Mouse (Mus musculus) mouse trophoblast stem cell (cell line): Measurements from ENCODE around the gene Amt.
"Not testable (repeated sequence)": the region's sequence is repeated elsewhere in the genome, so short reads cannot be mapped to it uniquely, and the experiment has no call there.

Experiments used
- in situ Hi-C, 2 experiments: fragments of 300-500 bp; cut with MseI, MboI; formaldehyde crosslinking; loops; 2 replicates in 1 of 2; 3 replicates in 1 of 2; pipeline ENCODE4 v1.15.1; 2025

Gene Amt

GRCm38 (mm10) chr9:108280071-108280828 lies 16.4 kb upstream of the Amt start:
- in situ Hi-C loops = no loop called here

DNA sequence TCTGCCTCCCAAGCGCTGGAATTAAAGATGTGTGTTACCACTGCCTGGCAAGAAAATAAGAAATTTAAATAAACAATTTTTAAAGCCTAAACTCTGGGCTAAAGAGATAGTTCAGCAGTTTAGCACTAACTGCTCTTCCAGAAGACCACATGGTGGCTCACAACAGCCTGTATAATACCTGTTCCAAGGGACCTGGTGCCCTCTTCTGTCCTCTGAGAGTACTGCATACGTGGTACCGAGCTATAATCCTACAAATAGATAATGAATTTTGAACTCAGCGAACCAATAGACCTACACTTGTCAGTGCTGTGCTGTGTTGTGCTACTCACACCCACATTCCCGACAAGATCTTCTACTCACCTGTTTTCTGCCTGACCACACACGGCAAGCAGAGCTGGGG lies 12.2 kb upstream of the Amt start:
- in situ Hi-C loops = no loop called here

- in situ Hi-C loops = not testable (repeated sequence)
These were observed 9.0 kb upstream of the Amt start for GRCm38 (mm10) chr9:108287526-108288238.

DNA sequence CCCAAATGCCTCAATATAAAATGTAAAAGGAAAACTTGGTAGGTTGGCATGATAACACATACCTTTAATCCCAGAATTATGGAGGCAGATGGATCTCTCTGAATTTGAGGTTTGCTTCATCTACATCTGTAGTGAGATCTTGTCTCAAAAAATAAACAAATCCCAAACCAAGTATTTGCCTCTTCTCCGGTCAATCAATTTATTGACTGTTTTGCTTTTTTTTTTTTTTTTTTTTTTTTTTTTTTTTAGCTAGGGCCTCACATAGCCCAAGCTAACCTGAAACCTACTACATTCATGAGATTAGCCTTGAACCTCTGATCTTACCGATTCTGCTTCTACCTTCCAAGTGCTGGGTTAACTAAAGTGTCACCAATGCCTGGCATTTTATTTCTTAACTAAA lies 7.3 kb upstream of the Amt start:
- in situ Hi-C loops = no loop called here

DNA sequence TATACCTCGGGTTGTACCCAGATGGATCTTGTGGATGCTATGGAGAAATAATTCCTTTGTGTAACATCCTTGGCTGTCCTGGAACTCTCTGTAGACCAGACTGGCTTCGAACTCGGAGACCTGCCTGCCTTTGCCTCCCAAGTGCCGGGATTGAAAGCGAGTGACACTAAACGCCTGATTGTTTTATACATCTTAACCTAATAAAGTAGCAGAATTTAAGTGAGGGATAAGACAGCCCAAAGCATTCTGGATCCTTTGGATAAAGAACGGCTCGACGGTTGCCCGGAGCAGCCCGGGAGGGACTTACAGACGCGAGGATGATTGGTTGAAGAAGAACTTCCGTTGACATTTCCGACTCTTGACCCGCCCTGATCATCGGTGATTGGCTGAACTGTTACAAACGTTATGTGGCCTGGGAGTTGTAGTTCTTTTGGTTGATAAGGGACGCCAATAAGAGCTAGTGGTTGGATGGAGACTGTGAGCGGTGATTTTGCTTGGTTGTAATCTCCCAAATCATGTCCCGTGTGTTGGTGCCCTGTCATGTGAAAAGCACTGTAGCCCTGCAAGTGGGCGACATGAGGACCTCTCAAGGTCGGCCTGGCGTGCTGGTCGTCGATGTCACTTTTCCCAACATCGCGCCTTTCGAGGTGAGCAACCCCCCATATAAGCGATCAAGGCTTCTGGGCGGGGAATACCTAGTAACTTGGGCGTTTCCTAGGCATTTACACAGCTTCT lies 6.5 kb upstream of the Amt start, which contains the start of gene Nicn1:
Gene Nicn1, plus strand, starts transcription at position 414 of the 735 bp plus-strand sequence.
- in situ Hi-C loops = no loop called here

GRCm38 (mm10) chr9:108290773-108291172 lies 5.9 kb upstream of the Amt start:
- in situ Hi-C loops = no loop called here

GRCm38 (mm10) chr9:108301853-108302252 lies 5.2 kb downstream of the Amt start:
- in situ Hi-C loops = no loop called here

GRCm38 (mm10) chr9:108304716-108305115 lies 8.1 kb downstream of the Amt start:
- in situ Hi-C loops = no loop called here

GRCm38 (mm10) chr9:108305170-108305569 lies 8.5 kb downstream of the Amt start:
- in situ Hi-C loops = no loop called here

DNA sequence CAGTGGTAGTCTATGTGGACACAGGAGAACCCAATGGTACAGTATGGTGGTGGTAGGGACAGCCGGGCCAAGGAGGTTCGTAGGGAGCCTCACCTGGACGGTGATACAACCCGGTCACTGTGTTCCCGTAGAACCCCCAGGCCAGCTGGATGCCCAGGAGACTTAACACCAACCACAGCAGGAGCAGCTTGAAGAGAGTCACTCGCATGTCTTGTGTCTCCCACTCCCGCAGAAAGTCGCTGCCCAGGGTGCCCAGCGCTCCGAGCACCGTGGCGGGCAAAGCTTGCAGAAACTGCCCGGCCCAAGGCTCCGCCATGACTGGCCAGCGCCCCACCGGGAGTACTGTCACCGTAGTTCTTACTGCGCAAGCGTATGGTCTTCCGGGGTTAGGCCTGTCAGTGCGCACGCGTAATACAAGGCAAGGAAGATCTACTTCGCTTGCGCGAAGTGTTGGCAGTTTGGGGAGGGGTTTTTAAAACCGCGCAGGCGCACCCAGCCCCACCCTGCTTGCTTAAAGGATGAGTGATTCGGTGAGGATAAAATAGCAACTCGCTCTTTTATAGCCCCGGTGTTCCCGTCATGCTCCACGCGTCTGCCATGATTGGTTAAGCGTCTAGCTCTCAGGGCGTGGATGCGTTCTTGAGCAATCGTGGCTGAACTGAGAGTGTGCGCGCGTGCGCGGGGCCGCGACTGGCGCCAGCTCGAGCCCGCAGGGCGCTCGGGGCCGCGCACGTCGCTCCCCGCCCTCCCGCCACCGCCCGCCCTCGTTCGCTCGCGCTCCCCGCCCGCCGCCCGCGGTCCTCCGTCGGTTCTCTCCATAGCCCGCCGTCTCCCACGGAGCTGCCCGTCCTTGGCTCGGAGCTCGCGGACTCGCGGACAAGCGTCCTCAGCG lies 9.2 kb downstream of the Amt start, which contains the start of the genes Rhoa and Tcta:
Gene Rhoa, plus strand, starts transcription at position 501 of the 892 bp plus-strand sequence.
Gene Tcta, minus strand, starts transcription at position 532 of the 892 bp plus-strand sequence.
- in situ Hi-C loops = no loop called here

DNA sequence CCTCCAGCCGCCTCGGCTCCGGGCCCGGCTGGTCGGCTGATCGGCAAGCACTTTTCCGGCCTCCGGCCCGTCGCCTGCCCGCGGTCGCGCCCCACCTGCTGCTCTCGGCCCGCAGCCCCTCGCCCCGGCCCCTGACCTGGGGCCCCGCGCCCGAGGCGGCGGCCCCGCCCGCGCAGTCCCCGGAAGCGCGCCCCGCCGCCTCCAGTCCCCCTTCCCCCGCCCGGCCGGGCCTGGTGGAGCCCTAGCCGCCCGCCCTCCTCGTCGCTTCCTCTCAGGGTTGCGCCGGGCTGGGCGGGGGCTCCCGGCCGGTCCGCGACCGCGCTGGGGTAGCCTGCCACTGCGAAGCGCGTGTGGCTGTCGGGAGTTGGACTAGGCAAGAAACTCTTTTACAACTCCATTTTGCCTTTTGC lies 9.9 kb downstream of the Amt start:
- in situ Hi-C loops = no loop called here

GRCm38 (mm10) chr9:108307021-108307807 lies 10.6 kb downstream of the Amt start:
- in situ Hi-C loops = no loop called here

GRCm38 (mm10) chr9:108308141-108308540 lies 11.5 kb downstream of the Amt start:
- in situ Hi-C loops = no loop called here

DNA sequence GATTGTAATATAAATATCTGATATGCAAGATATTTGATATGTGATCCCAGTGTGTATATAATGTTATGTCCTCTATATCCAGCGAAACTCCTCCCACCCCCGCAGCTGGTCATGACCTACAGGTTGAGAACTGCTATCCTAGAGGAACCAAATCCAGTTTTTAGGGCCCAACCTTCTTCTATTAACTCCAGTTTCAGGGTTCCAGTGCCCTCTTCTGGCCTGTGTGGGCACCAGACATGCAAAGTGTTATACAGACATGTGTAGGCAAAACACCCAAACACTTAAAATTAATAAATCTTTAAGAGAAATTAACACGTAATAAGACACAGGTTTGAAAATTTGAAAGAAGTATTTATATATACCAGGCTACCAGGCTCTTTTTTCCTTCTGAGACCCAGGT lies 20.9 kb downstream of the Amt start:
- in situ Hi-C loops = no loop called here

DNA sequence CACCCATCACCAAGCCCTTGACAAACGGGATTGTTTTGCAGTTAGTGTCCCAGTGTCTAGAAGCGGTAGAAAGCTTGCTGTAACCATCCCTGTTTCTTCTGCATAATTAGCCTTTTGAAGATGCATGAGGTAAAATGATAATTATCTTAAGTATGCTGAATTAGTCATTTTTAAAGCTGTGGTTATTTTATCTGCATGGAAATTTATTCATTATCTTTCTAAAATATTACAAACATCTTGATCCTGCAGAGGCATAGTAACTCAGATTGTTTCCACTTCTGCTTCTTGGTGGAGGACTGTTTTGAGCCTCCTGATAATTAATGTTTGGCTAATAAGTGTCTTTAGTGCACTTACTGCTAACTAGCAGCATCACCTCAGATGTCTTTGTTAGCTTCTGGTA lies 21.8 kb downstream of the Amt start:
- in situ Hi-C loops = no loop called here

- in situ Hi-C loops = not testable (repeated sequence)
These were observed 25.4 kb downstream of the Amt start for GRCm38 (mm10) chr9:108322054-108322453.

DNA sequence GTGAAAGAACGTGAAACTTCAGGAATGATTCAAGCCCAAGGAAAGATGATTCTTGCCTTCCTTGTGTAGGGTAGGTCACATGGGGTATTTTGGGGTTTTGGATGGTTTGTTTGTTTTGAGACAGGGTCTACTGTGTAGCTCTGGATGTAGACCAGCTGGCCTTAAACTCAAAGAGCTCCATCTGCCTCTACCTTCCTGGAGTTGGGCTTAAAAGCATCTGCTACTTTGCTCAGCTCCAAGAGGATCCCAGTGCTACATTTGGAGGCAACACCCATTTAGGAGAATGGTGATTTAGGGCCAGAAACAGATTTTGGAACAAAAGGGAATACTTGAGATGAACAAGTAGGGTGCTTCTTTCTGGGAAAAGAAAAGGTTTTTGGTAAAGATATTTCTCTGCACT lies 28.1 kb downstream of the Amt start:
- in situ Hi-C loops = no loop called here

GRCm38 (mm10) chr9:108325811-108326210 lies 29.2 kb downstream of the Amt start:
- in situ Hi-C loops = no loop called here

GRCm38 (mm10) chr9:108337848-108338550 lies 41.3 kb downstream of the Amt start:
- in situ Hi-C loops = no loop called here

DNA sequence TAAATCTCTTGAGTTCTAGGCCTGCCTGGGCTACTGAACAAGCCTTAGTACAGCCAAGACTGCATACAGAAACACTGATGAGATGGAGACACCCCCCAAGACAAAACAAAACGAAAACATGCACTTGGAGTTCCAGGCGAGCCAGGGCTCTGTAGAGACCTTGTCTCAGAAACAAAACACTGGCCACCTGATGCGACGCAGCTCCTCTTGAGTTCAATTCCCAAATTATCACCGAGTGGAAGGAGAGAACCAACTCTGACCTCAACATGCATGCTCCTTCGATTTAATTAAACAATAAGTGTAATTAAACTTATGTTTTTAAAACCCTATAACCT lies 41.9 kb downstream of the Amt start:
- in situ Hi-C loops = no loop called here
